Mouse (Mus musculus): ENCODE data around the gene Tnrc6b. TPM values are rescaled to one million over a fixed set of nuclear protein-coding genes. Genes with fewer than 3 reads are reported as not detected.

Tnrc6b gene
- polyA plus RNA-seq, 1 experiment from 2014 or later = 18.7 TPM

GRCm38 (mm10) chr15:80822276-80822675 is 111.2 kb downstream of the Tnrc6b start:
- Histone ChIP-seq H3K9ac (no peak overlapping the region), H3K4me2 (no peak overlapping the region)
- no peak for ATAC-seq (ENCODE audit: low read depth)

GRCm38 (mm10) chr15:80831170-80831569 is 120.1 kb downstream of the Tnrc6b start:
- 30% methylated on average over 3 of the region's 3 CpGs for WGBS (ENCODE audit: insufficient replicate concordance)
- no peaks in the 10 kb centered on the region for H3K27me3 ChIP-seq
- peaks cover 90% of the 10 kb centered on the region for H3K4me1 ChIP-seq (replicated peaks)
- no peak for ATAC-seq (ENCODE audit: low read depth)
- H3K4me2 ChIP-seq = peak overlapping the region; percentile 50
- peak overlapping the region; percentile 28; the same call in 1 of the 2 replicates for H3K9ac ChIP-seq
- no peak overlapping the region for H3K4me3 ChIP-seq (replicated peaks)
- no peak for DNase-seq
- peak overlapping the region; percentile 63 for H3K27ac ChIP-seq
- no peaks in the 10 kb centered on the region for H3K9me3 ChIP-seq (replicated peaks)
- peaks cover 7% of the 10 kb centered on the region; the same call in 1 of the 2 replicates for H3K36me3 ChIP-seq

More at GRCm38 (mm10) chr15:80822276-80822675, 111.2 kb downstream of the Tnrc6b start:
- H3K4me3 ChIP-seq (replicated peaks) = no peak overlapping the region
- H3K4me1 ChIP-seq (replicated peaks) = peaks cover 44% of the 10 kb centered on the region
- H3K9me3 ChIP-seq (replicated peaks) = no peaks in the 10 kb centered on the region
- no peak for DNase-seq
- peaks cover 21% of the 10 kb centered on the region for H3K36me3 ChIP-seq
- H3K27ac ChIP-seq = no peak overlapping the region
- H3K27me3 ChIP-seq = no peaks in the 10 kb centered on the region
- WGBS (ENCODE audit: insufficient replicate concordance) = 51% methylated on average over 1 of the region's 1 CpGs

- no peaks in the 10 kb centered on the region for H3K9me3 ChIP-seq (replicated peaks)
- no peaks in the 10 kb centered on the region for H3K27me3 ChIP-seq
- H3K4me3 ChIP-seq (replicated peaks) = no peak overlapping the region
- ATAC-seq (ENCODE audit: low read depth) (no peak), DNase-seq (no peak)
- peaks cover 92% of the 10 kb centered on the region for H3K4me1 ChIP-seq (replicated peaks)
- H3K4me2 ChIP-seq = no peak overlapping the region
- H3K27ac ChIP-seq = peak overlapping the region; percentile 62; the same call in 1 of the 2 replicates
- 13% methylated on average over 3 of the region's 3 CpGs for WGBS (ENCODE audit: insufficient replicate concordance)
- H3K9ac ChIP-seq = peak overlapping the region; percentile 23; the same call in 1 of the 2 replicates
- peaks cover 7% of the 10 kb centered on the region; the same call in 1 of the 2 replicates for H3K36me3 ChIP-seq
These were observed 121.7 kb downstream of the Tnrc6b start for GRCm38 (mm10) chr15:80832808-80833207.

- Histone ChIP-seq H3K36me3 (peaks cover 6% of the 10 kb centered on the region; the same call in 1 of the 2 replicates), H3K9me3 (replicated peaks) (no peaks in the 10 kb centered on the region), H3K4me2 (no peak overlapping the region), H3K27me3 (no peaks in the 10 kb centered on the region), H3K4me1 (replicated peaks) (peaks cover 91% of the 10 kb centered on the region), H3K4me3 (replicated peaks) (no peak overlapping the region), H3K27ac (no peak overlapping the region), H3K9ac (no peak overlapping the region)
- DNase-seq (no peak), ATAC-seq (ENCODE audit: low read depth) (no peak)
- WGBS (ENCODE audit: insufficient replicate concordance) = 67% methylated on average over 3 of the region's 3 CpGs
These were observed 125.1 kb downstream of the Tnrc6b start for GRCm38 (mm10) chr15:80836246-80836645.

- H3K27me3 ChIP-seq = no peaks in the 10 kb centered on the region
- H3K4me2 ChIP-seq = no peak overlapping the region
- WGBS (ENCODE audit: insufficient replicate concordance) = 64% methylated on average over 4 of the region's 4 CpGs
- no peaks in the 10 kb centered on the region for H3K9me3 ChIP-seq (replicated peaks)
- peaks cover 92% of the 10 kb centered on the region for H3K4me1 ChIP-seq (replicated peaks)
- no peak overlapping the region for H3K4me3 ChIP-seq (replicated peaks)
- H3K27ac ChIP-seq = peak overlapping the region; percentile 14; the same call in 1 of the 2 replicates
- peaks cover 6% of the 10 kb centered on the region; the same call in 1 of the 2 replicates for H3K36me3 ChIP-seq
- H3K9ac ChIP-seq = no peak overlapping the region
- no peak for DNase-seq
- ATAC-seq (ENCODE audit: low read depth) = no peak
These were observed 127.7 kb downstream of the Tnrc6b start for GRCm38 (mm10) chr15:80838836-80839235.

- 52% methylated on average over 9 of the region's 9 CpGs for WGBS (ENCODE audit: insufficient replicate concordance)
- Histone ChIP-seq H3K9ac (no peak overlapping the region), H3K9me3 (replicated peaks) (no peaks in the 10 kb centered on the region), H3K4me2 (no peak overlapping the region), H3K27ac (no peak overlapping the region), H3K27me3 (no peaks in the 10 kb centered on the region), H3K4me3 (replicated peaks) (no peak overlapping the region), H3K4me1 (replicated peaks) (peaks cover 92% of the 10 kb centered on the region), H3K36me3 (peaks cover 6% of the 10 kb centered on the region; the same call in 1 of the 2 replicates)
- DNase-seq = peak; percentile 42
- ATAC-seq (ENCODE audit: low read depth) = peak; percentile 82
These were observed 128.7 kb downstream of the Tnrc6b start for GRCm38 (mm10) chr15:80839653-80840420.

- Histone ChIP-seq H3K9ac (no peak overlapping the region), H3K9me3 (replicated peaks) (no peaks in the 10 kb centered on the region), H3K27me3 (no peaks in the 10 kb centered on the region), H3K4me3 (replicated peaks) (no peak overlapping the region), H3K4me2 (no peak overlapping the region), H3K4me1 (replicated peaks) (peaks cover 67% of the 10 kb centered on the region), H3K27ac (peak overlapping the region; percentile 72), H3K36me3 (peaks cover 14% of the 10 kb centered on the region)
- 66% methylated on average over 1 of the region's 1 CpGs for WGBS (ENCODE audit: insufficient replicate concordance)
- ATAC-seq (ENCODE audit: low read depth) = no peak
- DNase-seq = no peak
These were observed 133.1 kb downstream of the Tnrc6b start for GRCm38 (mm10) chr15:80844262-80844661.

- peak overlapping the region; percentile 72; the same call in 1 of the 2 replicates for H3K27ac ChIP-seq
- H3K9me3 ChIP-seq (replicated peaks) = no peaks in the 10 kb centered on the region
- H3K4me1 ChIP-seq (replicated peaks) = peaks cover 67% of the 10 kb centered on the region
- H3K4me2 ChIP-seq = no peak overlapping the region
- peaks cover 19% of the 10 kb centered on the region for H3K36me3 ChIP-seq
- 48% methylated on average over 2 of the region's 2 CpGs for WGBS (ENCODE audit: insufficient replicate concordance)
- no peak for DNase-seq
- no peaks in the 10 kb centered on the region for H3K27me3 ChIP-seq
- H3K9ac ChIP-seq = no peak overlapping the region
- no peak overlapping the region for H3K4me3 ChIP-seq (replicated peaks)
- peak; percentile 72 for ATAC-seq (ENCODE audit: low read depth)
These were observed 133.8 kb downstream of the Tnrc6b start for GRCm38 (mm10) chr15:80844926-80845325.

- ATAC-seq (ENCODE audit: low read depth) (no peak), DNase-seq (no peak)
- no peaks in the 10 kb centered on the region for H3K27me3 ChIP-seq
- no peak overlapping the region for H3K4me2 ChIP-seq
- H3K36me3 ChIP-seq = peaks cover 24% of the 10 kb centered on the region
- no peak overlapping the region for H3K4me3 ChIP-seq (replicated peaks)
- peak overlapping the region; percentile 17; the same call in 1 of the 2 replicates for H3K27ac ChIP-seq
- H3K4me1 ChIP-seq (replicated peaks) = peaks cover 53% of the 10 kb centered on the region
- 75% methylated on average over 8 of the region's 8 CpGs for WGBS (ENCODE audit: insufficient replicate concordance)
- no peak overlapping the region for H3K9ac ChIP-seq
- no peaks in the 10 kb centered on the region for H3K9me3 ChIP-seq (replicated peaks)
These were observed 138.9 kb downstream of the Tnrc6b start for GRCm38 (mm10) chr15:80850004-80850403.

GRCm38 (mm10) chr15:80850682-80851475 is 139.8 kb downstream of the Tnrc6b start:
- Histone ChIP-seq H3K27ac (no peak overlapping the region), H3K4me2 (no peak overlapping the region), H3K9ac (no peak overlapping the region), H3K36me3 (peaks cover 24% of the 10 kb centered on the region), H3K9me3 (replicated peaks) (no peaks in the 10 kb centered on the region), H3K4me1 (replicated peaks) (peaks cover 45% of the 10 kb centered on the region), H3K27me3 (no peaks in the 10 kb centered on the region), H3K4me3 (replicated peaks) (no peak overlapping the region)
- DNase-seq = no peak
- WGBS (ENCODE audit: insufficient replicate concordance) = 69% methylated on average over 7 of the region's 7 CpGs
- ATAC-seq (ENCODE audit: low read depth) = peak; percentile 71

- H3K27me3 ChIP-seq = no peaks in the 10 kb centered on the region
- H3K36me3 ChIP-seq = peaks cover 24% of the 10 kb centered on the region
- no peak overlapping the region for H3K9ac ChIP-seq
- ATAC-seq (ENCODE audit: low read depth) = no peak
- no peak overlapping the region for H3K4me2 ChIP-seq
- H3K4me3 ChIP-seq (replicated peaks) = no peak overlapping the region
- WGBS (ENCODE audit: insufficient replicate concordance) = 90% methylated on average over 5 of the region's 5 CpGs
- H3K4me1 ChIP-seq (replicated peaks) = peaks cover 45% of the 10 kb centered on the region
- no peaks in the 10 kb centered on the region for H3K9me3 ChIP-seq (replicated peaks)
- DNase-seq = no peak
- H3K27ac ChIP-seq = no peak overlapping the region
These were observed 141.0 kb downstream of the Tnrc6b start for GRCm38 (mm10) chr15:80852122-80852521.

Measured in liver, embryonic 13.5 days (tissue).